Mouse (Mus musculus) megakaryocyte-erythroid progenitor cell, adult 5 weeks (primary cell): ENCODE data around the gene Vmn1r205. TPM values are rescaled to one million over a fixed set of nuclear protein-coding genes. Genes with fewer than 3 reads are reported as not detected.

ENCODE experiments used
- polyA plus RNA-seq: library from polyadenylated mRNA; stranded (reverse); fragments of >175 nt; gene quantifications from 2 replicates; pipeline ENCODE4 v1.2.3, GENCODE M21; 2012

Vmn1r205 gene
- polyA plus RNA-seq, result not detected in 2 replicates

GRCm38 (mm10) chr13:22592900-22593299 is at the start of gene Vmn1r205:
Gene Vmn1r205 (minus strand): TSS chr13:22593000.

GRCm38 (mm10) chr13:22624151-22624550 is 31.4 kb upstream of the Vmn1r205 start, which contains the start of gene Vmn1r206:
Gene Vmn1r206 (minus strand): TSS chr13:22624251.

GRCm38 (mm10) chr13:22552898-22553297 is 39.9 kb downstream of the Vmn1r205 start, which contains the start of gene Vmn1r204:
Gene Vmn1r204 (plus strand): TSS chr13:22553198.

Other genes starting within 250 kb of the Vmn1r205 start
- gene Vmn1r198, start 242.6 kb downstream of the Vmn1r205 start, polyA plus RNA-seq, result not detected in 2 replicates
- gene Vmn1r199, start 213.2 kb downstream of the Vmn1r205 start, polyA plus RNA-seq, result not detected in 2 replicates
- not detected in 2 replicates for gene Vmn1r200, start 202.6 kb downstream of the Vmn1r205 start, polyA plus RNA-seq
- not detected in 2 replicates for gene Vmn1r201, start 121.1 kb downstream of the Vmn1r205 start, polyA plus RNA-seq
- gene Vmn1r202, start 87.6 kb downstream of the Vmn1r205 start, polyA plus RNA-seq, result not detected in 2 replicates
- not detected in 2 replicates for gene Vmn1r203, start 74.9 kb downstream of the Vmn1r205 start, polyA plus RNA-seq
- gene Vmn1r204, start 39.8 kb downstream of the Vmn1r205 start, polyA plus RNA-seq, result not detected in 2 replicates
- gene Vmn1r206, start 31.3 kb upstream of the Vmn1r205 start, polyA plus RNA-seq, result 0.02 TPM in 1 of 2 replicates, not detected in the other
- gene Vmn1r207-ps, start 136.6 kb upstream of the Vmn1r205 start, polyA plus RNA-seq, result not detected in 2 replicates
- not detected in 2 replicates for gene Vmn1r208, start 184.4 kb upstream of the Vmn1r205 start, polyA plus RNA-seq
- gene Vmn1r209, start 216.7 kb upstream of the Vmn1r205 start, polyA plus RNA-seq, result not detected in 2 replicates
- gene Vmn1r210, start 238.3 kb upstream of the Vmn1r205 start, polyA plus RNA-seq, result not detected in 2 replicates